Mouse (Mus musculus): ENCODE measurements around the gene Gm11114. TPM values are rescaled to one million over a fixed set of nuclear protein-coding genes. Genes with fewer than 3 reads are reported as not detected.

Gm11114 gene
- polyA plus RNA-seq (2014; fragmentation: Nextera tagmentation; extraction: Ambion mirVana), result not detected in 2 replicates

- H3K4me3 ChIP-seq (ENCODE audit: low read depth, low read length), result no peak within 1 kb of the TSS
- H3K27ac ChIP-seq (ENCODE audit: low read depth, low read length), result no peak within 1 kb of the TSS
- no peaks in the 10 kb centered on the region for H3K27me3 ChIP-seq (ENCODE audit: control insufficient read depth, insufficient read depth, low read length)
- no peaks in the 10 kb centered on the region for H3K36me3 ChIP-seq (ENCODE audit: control insufficient read depth, insufficient read depth, low read length)
- no peaks in the 10 kb centered on the region for H3K9me3 ChIP-seq (ENCODE audit: control insufficient read depth, low read length)
- DNase-seq (ENCODE audit: low spot score), result no peak
- 88% methylated on average over 6 of the region's 6 CpGs for WGBS
- ATAC-seq (replicated peaks; ENCODE audit: low FRiP score), result no peak
- no peaks in the 10 kb centered on the region for H3K4me1 ChIP-seq (replicated peaks; ENCODE audit: control insufficient read depth, insufficient read depth, low read length)
- no peak within 1 kb of the TSS for H3K4me2 ChIP-seq (ENCODE audit: low read depth, low read length, severe bottlenecking)
- H3K9ac ChIP-seq (ENCODE audit: low read length), result no peak within 1 kb of the TSS
These were observed at the start of gene Gm11114 for GRCm38 (mm10) chr9:85312473-85312872. Gene Gm11114 (plus strand): TSS chr9:85312773.

GRCm38 (mm10) chr9:85266847-85267246, 45.7 kb upstream of the Gm11114 start:
- Histone ChIP-seq H3K36me3 (ENCODE audit: control insufficient read depth, insufficient read depth, low read length) (no peaks in the 10 kb centered on the region), H3K4me2 (ENCODE audit: low read depth, low read length, severe bottlenecking) (no peak overlapping the region), H3K27me3 (ENCODE audit: control insufficient read depth, insufficient read depth, low read length) (no peaks in the 10 kb centered on the region), H3K9me3 (ENCODE audit: control insufficient read depth, low read length) (no peaks in the 10 kb centered on the region), H3K4me1 (replicated peaks; ENCODE audit: control insufficient read depth, insufficient read depth, low read length) (no peaks in the 10 kb centered on the region), H3K27ac (ENCODE audit: low read depth, low read length) (no peak overlapping the region), H3K9ac (ENCODE audit: low read length) (no peak overlapping the region), H3K4me3 (ENCODE audit: low read depth, low read length) (no peak overlapping the region)
- DNase-seq (ENCODE audit: low spot score) (no peak), ATAC-seq (replicated peaks; ENCODE audit: low FRiP score) (no peak)
- 86% methylated on average over 5 of the region's 5 CpGs for WGBS

DNA sequence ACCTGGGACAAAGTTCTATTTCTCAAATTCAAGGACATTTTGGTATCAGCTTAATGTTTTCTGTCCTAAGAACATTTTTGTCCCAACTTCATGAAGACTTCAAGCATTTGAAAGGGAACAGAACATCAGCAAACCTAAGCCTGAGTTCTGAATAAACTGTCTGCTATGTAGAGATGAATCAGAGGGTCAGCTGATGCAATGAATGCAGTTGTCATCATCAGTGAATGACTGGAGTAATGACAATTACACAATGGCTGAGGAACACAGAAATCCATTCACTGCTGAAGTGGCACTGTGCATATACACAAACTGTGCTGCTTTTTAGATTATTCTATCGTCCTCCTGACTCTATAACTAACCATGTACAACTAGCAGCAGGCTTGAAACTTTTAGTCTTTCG, 38.5 kb upstream of the Gm11114 start:
- Histone ChIP-seq H3K27ac (ENCODE audit: low read depth, low read length) (no peak overlapping the region), H3K4me2 (ENCODE audit: low read depth, low read length, severe bottlenecking) (no peak overlapping the region), H3K4me1 (replicated peaks; ENCODE audit: control insufficient read depth, insufficient read depth, low read length) (no peaks in the 10 kb centered on the region), H3K9me3 (ENCODE audit: control insufficient read depth, low read length) (no peaks in the 10 kb centered on the region), H3K9ac (ENCODE audit: low read length) (no peak overlapping the region), H3K36me3 (ENCODE audit: control insufficient read depth, insufficient read depth, low read length) (no peaks in the 10 kb centered on the region), H3K4me3 (ENCODE audit: low read depth, low read length) (no peak overlapping the region), H3K27me3 (ENCODE audit: control insufficient read depth, insufficient read depth, low read length) (no peaks in the 10 kb centered on the region)
- DNase-seq (ENCODE audit: low spot score) (no peak), ATAC-seq (replicated peaks; ENCODE audit: low FRiP score) (no peak)
- 83% methylated on average over 2 of the region's 2 CpGs for WGBS

DNA sequence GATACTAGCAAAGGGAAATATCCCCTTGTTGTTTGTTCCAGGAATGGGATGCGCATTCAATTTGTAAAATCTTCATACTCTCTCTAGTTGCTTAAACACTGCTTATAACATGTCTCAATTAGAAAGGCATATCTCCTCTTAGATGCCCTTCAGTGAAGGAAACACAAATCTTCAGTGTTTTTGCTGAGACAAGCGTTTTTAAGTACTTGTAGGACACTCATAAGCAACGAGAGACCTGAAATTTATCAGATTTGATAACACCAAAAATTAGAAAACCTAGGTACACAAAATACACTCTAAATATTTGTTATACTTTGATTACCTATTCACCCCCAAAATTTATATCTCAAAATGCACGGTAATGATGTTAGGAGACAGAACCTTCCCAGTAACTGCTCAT, 9.7 kb upstream of the Gm11114 start:
- DNase-seq (ENCODE audit: low spot score) (no peak), ATAC-seq (replicated peaks; ENCODE audit: low FRiP score) (no peak)
- H3K4me1 ChIP-seq (replicated peaks; ENCODE audit: control insufficient read depth, insufficient read depth, low read length), result no peaks in the 10 kb centered on the region
- no peak overlapping the region for H3K4me2 ChIP-seq (ENCODE audit: low read depth, low read length, severe bottlenecking)
- H3K36me3 ChIP-seq (ENCODE audit: control insufficient read depth, insufficient read depth, low read length), result no peaks in the 10 kb centered on the region
- H3K9ac ChIP-seq (ENCODE audit: low read length), result no peak overlapping the region
- no peak overlapping the region for H3K27ac ChIP-seq (ENCODE audit: low read depth, low read length)
- no peak overlapping the region for H3K4me3 ChIP-seq (ENCODE audit: low read depth, low read length)
- no peaks in the 10 kb centered on the region for H3K9me3 ChIP-seq (ENCODE audit: control insufficient read depth, low read length)
- H3K27me3 ChIP-seq (ENCODE audit: control insufficient read depth, insufficient read depth, low read length), result no peaks in the 10 kb centered on the region
- WGBS, result 82% methylated on average over 4 of the region's 4 CpGs

DNA sequence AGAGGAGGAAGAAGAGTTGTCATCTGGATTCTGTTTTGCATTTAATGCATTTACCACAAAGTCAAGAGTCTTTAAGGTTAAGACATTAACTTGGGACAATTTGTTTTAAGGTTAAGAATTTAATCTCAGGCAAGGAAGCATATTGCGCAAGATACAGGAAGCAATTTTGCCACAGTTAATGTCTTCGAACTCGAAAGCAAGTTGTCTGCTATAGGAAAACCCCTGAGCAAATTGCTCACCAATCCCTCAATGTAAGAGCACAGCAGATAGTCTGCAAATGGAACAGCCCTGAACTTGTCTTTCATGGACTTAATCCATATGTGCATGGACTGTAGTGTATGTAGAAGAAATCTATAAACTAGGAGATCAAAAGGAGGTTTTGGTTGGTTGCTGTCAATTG, 9.2 kb upstream of the Gm11114 start:
- no peak overlapping the region for H3K4me2 ChIP-seq (ENCODE audit: low read depth, low read length, severe bottlenecking)
- H3K4me3 ChIP-seq (ENCODE audit: low read depth, low read length), result no peak overlapping the region
- no peaks in the 10 kb centered on the region for H3K27me3 ChIP-seq (ENCODE audit: control insufficient read depth, insufficient read depth, low read length)
- no peaks in the 10 kb centered on the region for H3K36me3 ChIP-seq (ENCODE audit: control insufficient read depth, insufficient read depth, low read length)
- no peaks in the 10 kb centered on the region for H3K9me3 ChIP-seq (ENCODE audit: control insufficient read depth, low read length)
- DNase-seq (ENCODE audit: low spot score), result no peak
- H3K4me1 ChIP-seq (replicated peaks; ENCODE audit: control insufficient read depth, insufficient read depth, low read length), result no peaks in the 10 kb centered on the region
- no peak for ATAC-seq (replicated peaks; ENCODE audit: low FRiP score)
- WGBS, result 95% methylated on average over 3 of the region's 3 CpGs
- H3K27ac ChIP-seq (ENCODE audit: low read depth, low read length), result no peak overlapping the region
- H3K9ac ChIP-seq (ENCODE audit: low read length), result no peak overlapping the region

- Histone ChIP-seq H3K4me1 (replicated peaks; ENCODE audit: control insufficient read depth, insufficient read depth, low read length) (no peaks in the 10 kb centered on the region), H3K4me2 (ENCODE audit: low read depth, low read length, severe bottlenecking) (no peak overlapping the region), H3K9me3 (ENCODE audit: control insufficient read depth, low read length) (no peaks in the 10 kb centered on the region), H3K4me3 (ENCODE audit: low read depth, low read length) (no peak overlapping the region), H3K9ac (ENCODE audit: low read length) (no peak overlapping the region), H3K27ac (ENCODE audit: low read depth, low read length) (no peak overlapping the region), H3K27me3 (ENCODE audit: control insufficient read depth, insufficient read depth, low read length) (no peaks in the 10 kb centered on the region), H3K36me3 (ENCODE audit: control insufficient read depth, insufficient read depth, low read length) (no peaks in the 10 kb centered on the region)
- DNase-seq (ENCODE audit: low spot score), result no peak
- 55% methylated on average over 1 of the region's 1 CpGs for WGBS
- ATAC-seq (replicated peaks; ENCODE audit: low FRiP score), result no peak
These were observed 3.5 kb downstream of the Gm11114 start for GRCm38 (mm10) chr9:85316122-85316521.

GRCm38 (mm10) chr9:85320167-85320951, 7.8 kb downstream of the Gm11114 start:
- H3K27ac ChIP-seq (ENCODE audit: low read depth, low read length), result no peak overlapping the region
- no peak for DNase-seq (ENCODE audit: low spot score)
- no peak for ATAC-seq (replicated peaks; ENCODE audit: low FRiP score)
- H3K27me3 ChIP-seq (ENCODE audit: control insufficient read depth, insufficient read depth, low read length), result no peaks in the 10 kb centered on the region
- H3K4me2 ChIP-seq (ENCODE audit: low read depth, low read length, severe bottlenecking), result no peak overlapping the region
- WGBS, result 80% methylated on average over 8 of the region's 8 CpGs
- no peak overlapping the region for H3K4me3 ChIP-seq (ENCODE audit: low read depth, low read length)
- H3K9ac ChIP-seq (ENCODE audit: low read length), result no peak overlapping the region
- H3K9me3 ChIP-seq (ENCODE audit: control insufficient read depth, low read length), result no peaks in the 10 kb centered on the region
- no peaks in the 10 kb centered on the region for H3K4me1 ChIP-seq (replicated peaks; ENCODE audit: control insufficient read depth, insufficient read depth, low read length)
- H3K36me3 ChIP-seq (ENCODE audit: control insufficient read depth, insufficient read depth, low read length), result no peaks in the 10 kb centered on the region

DNA sequence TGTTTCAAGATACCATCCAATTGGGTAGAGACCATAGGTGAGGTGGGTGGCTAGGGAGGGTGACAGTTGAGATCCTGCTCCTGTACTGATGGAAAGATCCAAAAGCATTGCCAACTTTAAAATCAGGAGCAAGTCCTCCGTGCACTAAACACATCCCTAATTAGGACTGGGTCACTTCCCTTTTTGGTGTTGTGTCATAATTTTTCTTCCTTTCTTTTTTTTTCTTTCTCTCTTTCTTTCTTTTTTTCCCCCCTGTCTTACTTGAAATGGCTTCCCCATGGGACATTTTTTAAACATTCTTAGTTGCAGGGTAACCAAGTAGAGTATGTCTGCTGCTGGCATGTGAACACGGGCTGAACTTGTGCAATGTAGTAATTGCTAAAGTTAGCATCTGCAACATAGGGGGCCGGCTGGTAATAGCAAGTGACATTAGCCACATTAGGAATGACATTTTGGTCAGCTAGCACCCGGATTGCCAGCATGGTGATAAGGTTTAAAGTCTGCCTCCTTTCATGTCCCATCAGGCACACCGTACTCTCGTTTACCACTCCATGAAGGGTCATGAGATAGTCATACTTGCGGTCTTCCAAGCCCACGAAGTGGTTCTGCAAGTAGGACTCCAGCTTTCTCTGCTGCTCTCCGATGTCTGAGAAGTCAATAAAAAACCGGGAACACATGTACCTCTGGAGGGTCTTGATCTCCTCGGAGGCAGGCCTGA, 11.7 kb downstream of the Gm11114 start:
- Histone ChIP-seq H3K9ac (ENCODE audit: low read length) (no peak overlapping the region), H3K4me3 (ENCODE audit: low read depth, low read length) (no peak overlapping the region), H3K9me3 (ENCODE audit: control insufficient read depth, low read length) (no peaks in the 10 kb centered on the region), H3K27me3 (ENCODE audit: control insufficient read depth, insufficient read depth, low read length) (peaks cover 8% of the 10 kb centered on the region; the same call in 1 of the 2 replicates), H3K4me2 (ENCODE audit: low read depth, low read length, severe bottlenecking) (no peak overlapping the region), H3K36me3 (ENCODE audit: control insufficient read depth, insufficient read depth, low read length) (no peaks in the 10 kb centered on the region), H3K27ac (ENCODE audit: low read depth, low read length) (no peak overlapping the region), H3K4me1 (replicated peaks; ENCODE audit: control insufficient read depth, insufficient read depth, low read length) (peaks cover 3% of the 10 kb centered on the region; the same call in 1 of the 2 replicates)
- WGBS, result 84% methylated on average over 11 of the region's 11 CpGs
- DNase-seq (ENCODE audit: low spot score) (no peak), ATAC-seq (replicated peaks; ENCODE audit: low FRiP score) (no peak)
